Mouse (Mus musculus): Measurements from ENCODE around the gene AW549877.

Gene AW549877

DNA sequence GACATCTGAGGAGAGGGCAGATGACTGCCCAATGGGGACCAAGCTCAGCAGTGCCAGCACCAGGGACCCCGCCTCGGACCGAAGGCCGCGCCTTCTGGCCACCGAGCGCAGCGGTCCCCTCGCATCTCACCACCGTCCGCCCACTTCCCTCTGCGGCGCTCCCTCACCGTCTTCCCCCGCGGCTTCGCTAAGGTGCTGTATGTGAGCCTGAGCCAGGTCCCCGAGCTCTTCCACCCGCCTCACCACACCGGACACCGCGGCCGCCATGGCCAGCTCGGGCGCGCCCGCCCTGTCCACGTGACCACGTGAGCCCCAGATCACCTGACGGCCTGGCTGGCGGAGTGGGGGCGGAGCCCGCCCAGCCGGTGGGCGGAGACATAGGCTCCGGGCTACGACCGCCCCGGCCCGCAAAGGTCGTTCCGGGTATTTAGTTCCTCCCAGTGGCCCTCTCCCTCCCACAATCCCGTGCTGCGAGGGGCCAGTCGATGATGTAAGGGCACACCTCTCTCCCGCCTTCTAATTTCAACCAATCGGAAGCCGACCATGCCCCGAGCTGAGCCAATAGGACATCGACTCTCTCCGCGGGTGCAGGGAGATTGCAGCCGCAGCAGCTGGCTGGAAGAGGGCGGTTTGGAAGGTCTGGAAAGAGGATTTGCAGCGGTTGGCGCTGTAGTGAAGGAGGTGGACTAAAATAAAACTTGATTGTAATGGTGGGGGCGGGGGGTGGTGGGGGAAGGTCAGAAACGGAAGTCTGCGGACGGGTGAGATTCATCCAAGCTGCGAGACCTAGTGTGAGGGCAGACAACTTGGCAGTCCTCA is at the start of gene AW549877:
Gene AW549877, minus strand, starts transcription at position 297 of the 819 bp plus-strand sequence.
- DNase-seq: peak; percentile 99

DNA sequence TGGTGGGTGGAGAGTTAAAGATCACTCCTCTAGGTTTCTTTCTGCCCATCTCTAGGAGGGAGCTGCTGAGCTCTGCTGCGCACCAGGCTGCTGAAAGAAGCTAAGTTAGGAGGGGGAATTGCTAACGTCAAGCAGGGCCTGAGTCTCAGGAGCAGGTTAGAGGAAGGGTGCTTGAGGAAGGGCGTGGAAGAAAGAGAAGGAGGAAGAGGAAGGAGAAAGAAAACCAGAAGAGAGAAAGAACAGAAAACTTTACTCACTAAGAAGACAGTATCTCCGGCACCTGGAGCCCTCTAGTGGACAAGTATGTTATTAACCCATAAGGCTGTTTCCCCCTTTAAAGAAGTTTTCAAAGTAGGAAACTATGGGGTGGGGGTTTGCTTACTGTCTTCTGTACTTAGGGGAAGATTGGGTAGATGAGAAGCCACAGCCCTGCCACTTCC is 47.5 kb upstream of the AW549877 start:
- DNase-seq: no peak

- no peak for DNase-seq
Measured at GRCm38 (mm10) chr15:4042423-4042822, 46.9 kb upstream of the AW549877 start.

DNA sequence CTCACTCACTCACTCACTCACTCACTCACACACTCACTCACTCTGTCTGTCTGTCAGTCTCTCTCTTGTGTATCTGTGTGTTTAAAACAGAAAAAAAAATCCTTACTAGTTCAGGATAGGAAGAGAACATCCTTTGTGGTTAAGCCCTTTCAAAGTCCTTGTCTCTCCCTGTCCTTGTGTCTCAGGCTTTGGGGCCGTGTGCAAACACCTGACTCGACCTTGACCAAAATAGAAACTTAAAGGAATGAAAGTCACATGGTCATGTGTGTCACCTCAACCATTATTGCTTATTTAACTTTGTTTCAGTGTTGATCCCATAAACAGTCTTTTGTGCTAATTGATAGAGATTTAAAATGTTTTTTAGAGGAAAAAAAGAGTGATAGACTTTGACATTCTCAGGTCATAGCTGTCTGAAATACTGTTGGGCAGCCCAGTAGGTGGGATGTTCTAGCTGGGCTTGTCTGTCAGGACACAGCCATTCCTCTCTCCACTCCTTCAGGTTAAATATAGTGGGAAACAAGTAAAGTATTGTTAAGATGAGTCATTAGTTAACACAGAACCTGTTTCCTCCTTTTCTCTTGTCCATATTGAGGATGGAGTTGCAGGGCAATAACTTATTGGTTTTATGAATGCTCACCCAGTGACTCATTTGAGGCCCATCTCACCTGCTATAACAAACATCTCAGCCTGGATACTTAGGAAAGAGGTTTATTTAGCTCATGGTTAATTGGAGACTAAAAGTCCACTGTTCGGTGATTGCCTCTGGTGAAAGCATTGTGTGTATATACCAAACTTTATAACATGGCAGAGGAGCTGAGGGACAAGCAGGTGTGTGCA is 37.8 kb upstream of the AW549877 start:
- DNase-seq: peak; percentile 54

DNA sequence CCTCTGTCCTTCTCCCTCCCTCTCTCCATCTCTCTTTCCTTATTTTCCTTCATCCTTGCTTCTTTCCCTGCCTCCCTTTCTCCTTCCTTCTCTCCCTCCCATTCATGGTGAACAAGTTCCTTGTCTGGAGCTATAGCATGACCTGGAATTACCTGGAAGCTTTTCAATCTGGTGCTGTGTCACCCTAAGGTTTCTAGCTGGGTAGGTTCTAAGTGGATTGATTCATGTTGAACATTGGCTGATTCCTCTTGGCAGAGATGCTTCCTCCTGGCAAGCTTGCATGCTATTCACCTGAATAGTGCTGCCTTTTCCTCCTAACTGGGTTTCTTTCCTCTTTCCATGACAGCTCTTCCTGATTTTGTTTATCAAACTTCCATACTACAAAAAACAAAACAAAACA is 33.4 kb upstream of the AW549877 start:
- peak; percentile 37 for DNase-seq

DNA sequence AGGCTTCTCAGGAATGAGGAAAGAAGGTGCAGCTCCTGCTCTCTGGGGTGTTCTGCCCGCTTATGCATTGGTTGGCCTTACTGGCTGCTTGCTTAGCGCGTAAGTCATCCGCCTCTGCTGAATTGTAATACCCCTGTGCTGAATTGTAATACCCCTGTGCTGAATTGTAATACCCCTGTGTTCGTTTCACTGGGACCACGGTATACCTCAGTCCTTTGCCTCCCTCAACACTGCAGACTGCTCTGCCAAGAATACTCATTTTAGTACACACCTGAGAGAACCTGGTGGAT is 32.8 kb upstream of the AW549877 start:
- peak; percentile 59 for DNase-seq

DNA sequence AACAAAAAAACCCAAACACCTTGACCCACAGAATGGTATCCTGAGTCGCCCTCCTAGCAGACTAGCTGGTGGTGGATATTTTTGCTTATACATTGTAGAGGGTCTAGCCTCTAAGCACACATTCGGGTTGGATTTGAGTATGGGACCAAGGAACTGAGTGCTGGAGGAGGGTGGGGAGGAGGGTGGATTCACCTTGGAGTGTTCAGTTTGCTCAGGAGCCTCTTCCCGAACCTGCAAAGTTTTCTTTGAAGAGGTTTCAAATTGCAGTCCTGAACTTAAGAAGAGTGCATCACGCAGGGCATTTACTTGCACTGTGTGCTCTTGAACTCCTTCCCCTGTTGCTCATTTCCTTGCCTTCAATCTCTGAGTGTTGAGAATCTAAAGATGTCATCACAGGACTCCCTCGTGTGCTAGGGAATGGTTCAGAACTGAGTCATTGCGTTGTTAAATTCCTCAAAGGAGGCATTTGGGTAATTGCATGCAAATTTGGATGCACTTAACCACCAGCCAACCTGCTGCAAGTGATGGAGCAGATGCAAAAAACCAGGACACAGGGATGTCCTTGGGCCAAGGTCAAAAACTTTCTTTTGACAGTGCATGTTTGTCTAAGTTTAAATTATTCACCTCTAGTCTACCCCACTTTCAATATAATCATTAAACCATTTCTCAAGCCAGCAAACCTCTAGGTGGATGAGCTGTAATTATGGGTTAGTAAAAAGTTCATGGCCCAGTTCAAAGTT is 32.3 kb upstream of the AW549877 start:
- DNase-seq: no peak

- DNase-seq: peak; percentile 85
Measured at GRCm38 (mm10) chr15:4026831-4027584, 31.5 kb upstream of the AW549877 start.

DNA sequence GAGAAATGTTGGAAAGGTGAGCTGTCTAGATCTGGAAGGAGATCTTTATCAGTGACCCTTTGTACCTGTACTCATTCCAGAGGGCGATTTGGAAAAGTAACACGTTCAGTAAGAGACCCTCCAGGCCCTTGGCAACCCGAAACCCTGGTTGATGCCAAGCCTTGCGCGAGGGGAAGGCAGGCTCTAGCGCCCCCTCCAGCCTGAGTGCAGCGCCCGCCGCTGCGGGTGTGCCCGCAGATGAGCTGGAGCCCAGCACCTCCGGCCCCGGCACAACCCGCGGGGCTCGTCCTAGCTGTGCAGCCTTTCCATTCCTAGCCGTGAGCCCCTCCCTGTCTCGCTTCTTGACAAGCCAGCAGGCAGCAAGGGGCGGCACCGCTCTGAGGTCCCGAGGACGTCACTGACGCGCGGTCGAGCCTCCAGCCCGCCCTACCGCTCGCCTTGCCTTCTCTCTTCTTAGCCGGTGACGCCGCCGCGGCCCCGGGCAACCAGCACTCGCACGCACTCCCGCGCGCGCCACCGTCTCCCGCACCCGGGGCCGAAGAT is 30.8 kb upstream of the AW549877 start, which contains the start of gene Oxct1:
Gene Oxct1, plus strand, starts transcription at position 153 of the 543 bp plus-strand sequence.
- DNase-seq: peak; percentile 96

DNA sequence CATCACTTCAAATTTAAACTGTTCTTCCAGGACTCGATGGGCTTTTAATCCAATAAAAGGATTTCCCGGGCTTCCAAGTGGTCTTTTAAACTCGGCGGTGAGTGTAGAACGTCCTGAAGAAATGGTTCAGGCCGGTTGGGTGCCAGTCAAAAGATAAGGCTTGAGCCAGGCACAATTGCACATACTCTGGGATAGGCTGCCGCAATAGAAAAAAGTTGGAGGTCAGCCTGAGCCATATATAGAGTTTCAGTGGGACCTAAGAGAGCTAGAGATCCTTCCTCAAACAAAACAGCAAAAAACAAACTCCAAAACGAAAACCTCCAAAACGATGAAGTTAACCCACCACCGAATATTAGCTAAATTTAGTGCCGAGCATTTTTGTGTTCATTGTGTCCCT is 30.0 kb upstream of the AW549877 start:
- no peak for DNase-seq

GRCm38 (mm10) chr15:4024726-4025507 is 29.4 kb upstream of the AW549877 start:
- DNase-seq: no peak

DNA sequence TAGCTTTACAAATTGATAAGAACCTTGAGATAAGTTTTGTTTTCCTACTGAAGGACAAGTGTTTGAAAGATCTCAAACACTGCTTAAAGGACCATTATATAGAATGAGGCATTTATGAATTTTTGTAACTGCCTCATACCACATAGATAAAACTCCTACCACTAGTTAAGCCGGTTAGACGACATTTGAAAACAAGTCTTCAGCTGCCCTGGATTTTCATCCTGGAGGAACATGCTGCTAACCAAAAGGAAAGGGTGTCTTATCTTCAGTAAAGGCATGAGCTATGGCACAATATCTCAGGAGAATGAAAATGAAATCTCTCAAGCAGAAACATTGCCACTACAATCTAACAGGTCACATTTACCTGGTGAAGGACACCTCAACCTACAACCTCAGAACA is 28.2 kb upstream of the AW549877 start:
- no peak for DNase-seq

DNA sequence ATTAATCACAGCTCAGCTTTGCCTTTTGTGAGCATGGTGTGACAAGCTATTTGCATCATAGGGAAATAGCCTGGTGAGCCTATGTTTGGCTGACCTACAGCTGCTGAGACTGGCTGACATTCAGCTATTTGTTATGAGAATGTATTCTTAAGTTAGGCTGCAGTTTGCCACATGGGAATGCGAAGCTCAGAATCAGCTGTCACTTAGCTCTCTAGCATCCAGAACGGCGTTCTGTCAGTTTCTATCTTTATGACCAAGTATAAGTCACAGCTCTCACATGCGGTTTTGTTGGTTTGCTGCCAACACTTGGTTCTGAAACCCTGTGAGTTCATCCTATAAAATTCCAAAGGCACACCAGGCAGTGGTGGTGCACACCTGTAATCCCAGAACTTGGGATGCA is 25.2 kb upstream of the AW549877 start:
- DNase-seq: no peak

DNA sequence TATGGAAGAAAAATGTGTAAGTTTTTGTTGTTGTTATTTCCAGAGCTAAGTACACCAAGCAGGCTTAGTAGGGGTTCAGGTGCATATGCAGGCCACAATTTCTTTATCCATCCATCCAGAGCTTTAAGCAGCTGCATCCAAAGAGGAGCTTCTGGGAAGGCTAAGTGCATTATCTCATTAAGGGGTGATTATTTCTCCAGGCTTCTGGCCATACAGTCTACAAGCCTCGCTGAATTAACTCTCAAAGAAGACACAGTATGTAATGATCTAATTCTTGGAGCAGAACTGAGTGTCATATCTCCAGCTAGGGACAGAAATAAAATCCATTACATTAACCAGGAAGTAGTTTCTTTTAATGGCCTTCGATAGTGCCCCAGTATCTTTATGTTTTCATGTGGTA is 18.3 kb upstream of the AW549877 start:
- DNase-seq: no peak

- DNase-seq: no peak
Measured at GRCm38 (mm10) chr15:4000536-4000935, 5.0 kb upstream of the AW549877 start.

DNA sequence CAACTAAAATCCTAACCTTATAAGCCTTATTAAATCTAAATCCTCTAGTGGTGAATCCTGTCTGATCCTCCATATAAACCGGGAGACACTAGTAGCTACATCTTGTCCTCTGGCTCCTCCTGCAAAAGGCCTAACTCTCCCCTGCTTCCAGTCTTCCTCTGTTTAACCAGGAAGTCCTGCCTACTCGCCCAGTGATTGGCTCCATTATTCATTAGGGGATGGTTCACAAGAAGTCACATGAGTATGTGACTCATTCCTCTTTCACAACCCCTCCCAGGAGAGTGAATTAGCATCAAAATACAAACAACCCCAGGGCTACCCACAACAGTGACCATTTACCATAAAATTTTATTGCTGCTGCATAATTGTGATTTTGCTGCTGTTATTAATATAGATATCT is 3.6 kb upstream of the AW549877 start:
- no peak for DNase-seq

DNA sequence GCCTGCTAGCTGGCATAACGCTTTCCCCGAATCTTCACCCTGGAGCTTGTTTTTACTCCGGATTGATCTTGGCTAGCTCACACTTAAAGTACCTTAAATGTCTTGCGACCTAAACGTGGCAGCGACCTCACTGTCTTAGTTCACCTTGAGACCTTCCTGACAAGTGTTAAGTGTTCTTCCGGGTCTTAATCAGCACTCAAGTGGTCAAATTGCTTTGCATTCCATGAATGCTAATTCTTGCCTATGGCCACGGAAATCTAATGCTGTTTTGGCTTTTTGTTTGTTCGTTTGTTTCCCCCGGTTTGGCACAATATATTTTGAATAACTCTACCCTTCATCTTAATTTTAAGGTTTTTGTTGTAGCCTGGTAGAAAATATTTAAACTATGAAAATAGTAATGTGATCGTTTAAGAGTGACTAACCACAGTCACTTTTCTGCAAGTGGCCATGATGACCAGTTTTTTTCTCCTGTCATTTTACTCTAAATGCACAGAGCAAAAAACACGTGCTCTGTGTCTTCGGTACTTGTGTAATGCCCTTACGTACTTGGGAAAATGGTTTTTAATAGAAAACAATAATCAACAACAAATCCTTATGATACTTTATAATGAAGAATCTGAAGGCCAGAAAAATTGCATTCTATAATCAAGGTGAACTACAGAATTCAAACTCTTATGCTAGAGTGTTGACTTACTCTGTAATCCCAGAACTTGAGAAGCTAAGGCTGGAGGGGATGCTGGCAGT is 895 bp upstream of the AW549877 start:
- DNase-seq: no peak

- no peak for DNase-seq
Measured at GRCm38 (mm10) chr15:3994852-3995447, 594 bp downstream of the AW549877 start.

- DNase-seq: no peak
Measured at GRCm38 (mm10) chr15:3987981-3988380, 7.6 kb downstream of the AW549877 start.

- DNase-seq: no peak
Measured at GRCm38 (mm10) chr15:3984876-3985275, 10.7 kb downstream of the AW549877 start.
